Mouse (Mus musculus): ENCODE data around the gene Itgam. TPM values are rescaled to one million over a fixed set of nuclear protein-coding genes. Genes with fewer than 3 reads are reported as not detected.
"Not testable (repeated sequence)": the region's sequence is repeated elsewhere in the genome, so short reads cannot be mapped to it uniquely, and the experiment has no call there.

Itgam gene
- polyA plus RNA-seq, 1 experiment from 2014 or later = 0.74 TPM

DNA sequence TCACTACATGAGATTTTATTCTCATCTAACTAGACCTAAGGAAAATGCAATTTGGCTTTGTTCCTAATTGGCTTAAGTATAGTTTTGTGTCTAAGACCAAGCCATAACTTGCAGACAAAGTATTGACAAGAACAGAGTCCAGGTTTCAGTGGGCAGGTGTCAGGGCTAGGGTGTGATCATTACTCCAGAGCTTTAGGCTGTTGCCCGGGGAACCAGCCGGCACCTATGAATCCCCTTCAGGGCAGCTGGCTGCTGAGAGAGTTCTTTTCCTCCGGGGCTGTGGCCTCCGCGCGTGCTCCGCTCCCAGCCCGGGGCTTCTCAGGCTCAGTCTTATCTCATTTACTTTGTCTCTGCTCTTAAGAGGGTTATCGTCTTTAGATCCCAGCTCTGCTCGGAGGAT lies 92.5 kb downstream of the Itgam start:
- DNase-seq (no peak), ATAC-seq (ENCODE audit: insufficient read depth) (no peak)
- 39% methylated on average over 10 of the region's 10 CpGs for WGBS
- Histone ChIP-seq H3K27ac (ENCODE audit: low read depth) (no peak overlapping the region), H3K4me2 (no peak overlapping the region), H3K4me3 (ENCODE audit: low read depth, low read length) (no peak overlapping the region), H3K27me3 (ENCODE audit: insufficient read depth, low read length) (no peaks in the 10 kb centered on the region), H3K4me1 (ENCODE audit: insufficient read depth) (no peaks in the 10 kb centered on the region), H3K9ac (no peak overlapping the region), H3K9me3 (ENCODE audit: low read depth, low read length) (no peaks in the 10 kb centered on the region), H3K36me3 (ENCODE audit: insufficient read depth) (no peaks in the 10 kb centered on the region)
- no peak for TF ChIP-seq CTCF (IDR thresholded peaks at IDR 0.05; ENCODE audit: low read depth)

DNA sequence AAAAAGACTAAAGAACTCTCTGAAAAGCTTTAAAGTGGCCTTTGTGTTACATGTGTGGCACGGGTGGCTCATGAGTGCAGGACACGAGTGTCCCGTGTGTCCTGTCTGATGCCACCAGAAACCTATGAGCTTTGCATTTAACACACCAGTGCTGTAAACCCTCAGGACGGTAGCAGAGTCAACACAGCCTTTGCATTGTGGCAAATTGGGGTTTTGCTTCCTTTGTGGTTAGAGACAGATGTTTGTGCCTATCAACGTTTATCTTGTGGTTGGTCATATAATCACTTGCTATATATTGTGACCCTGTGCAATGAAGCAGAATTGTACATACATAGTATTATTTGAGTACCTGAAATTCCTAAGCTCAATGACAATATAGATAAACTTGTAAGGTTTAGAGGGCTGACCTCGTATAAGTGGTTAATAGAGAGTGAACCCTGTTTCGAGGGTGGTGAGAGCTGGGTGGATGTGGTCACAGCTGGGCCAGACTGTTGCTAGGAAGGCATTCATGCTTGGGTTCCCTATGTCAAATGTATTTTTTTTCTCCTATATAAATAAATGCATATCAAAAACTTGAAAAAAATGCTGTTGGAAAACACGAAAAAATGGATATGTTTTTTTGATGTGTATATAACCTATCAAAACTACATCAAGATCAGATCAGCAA lies 96.4 kb downstream of the Itgam start:
- ATAC-seq (ENCODE audit: insufficient read depth) = not testable (repeated sequence)

DNA sequence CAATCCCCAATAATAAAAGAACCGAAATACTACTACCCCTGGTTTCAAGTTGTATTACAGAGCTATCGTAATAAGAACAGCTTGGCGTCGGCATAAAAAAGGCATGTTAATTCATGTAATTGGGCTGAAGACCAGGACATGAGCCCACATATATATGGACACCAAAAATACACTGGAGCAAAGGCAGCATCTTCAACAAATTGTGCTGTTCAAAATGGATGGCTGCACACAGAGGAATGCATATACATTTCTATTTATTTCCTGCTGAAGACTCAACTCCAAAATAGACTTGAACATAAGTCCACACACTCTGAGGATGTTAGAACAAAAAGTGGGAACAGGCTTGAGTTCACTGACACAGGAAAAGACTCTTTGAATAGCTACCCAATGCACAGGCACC lies 101.6 kb downstream of the Itgam start:
- Histone ChIP-seq H3K4me1 (ENCODE audit: insufficient read depth) (no peaks in the 10 kb centered on the region), H3K4me2 (no peak overlapping the region), H3K27ac (ENCODE audit: low read depth) (no peak overlapping the region), H3K9me3 (ENCODE audit: low read depth, low read length) (no peaks in the 10 kb centered on the region), H3K4me3 (ENCODE audit: low read depth, low read length) (no peak overlapping the region), H3K9ac (no peak overlapping the region), H3K36me3 (ENCODE audit: insufficient read depth) (no peaks in the 10 kb centered on the region), H3K27me3 (ENCODE audit: insufficient read depth, low read length) (no peaks in the 10 kb centered on the region)
- WGBS = 92% methylated on average over 4 of the region's 4 CpGs
- DNase-seq (no peak), ATAC-seq (ENCODE audit: insufficient read depth) (no peak)
- TF ChIP-seq CTCF (IDR thresholded peaks at IDR 0.05; ENCODE audit: low read depth) = no peak

More for the DNA sequence above, 96.4 kb downstream of the Itgam start:
- H3K9me3 ChIP-seq (ENCODE audit: low read depth, low read length); H3K4me3 ChIP-seq (ENCODE audit: low read depth, low read length); H3K36me3 ChIP-seq (ENCODE audit: insufficient read depth); H3K4me2 ChIP-seq; H3K27me3 ChIP-seq (ENCODE audit: insufficient read depth, low read length); H3K4me1 ChIP-seq (ENCODE audit: insufficient read depth); DNase-seq; H3K9ac ChIP-seq; H3K27ac ChIP-seq (ENCODE audit: low read depth): not testable (repeated sequence)
- WGBS = 67% methylated on average over 8 of the region's 8 CpGs

DNA sequence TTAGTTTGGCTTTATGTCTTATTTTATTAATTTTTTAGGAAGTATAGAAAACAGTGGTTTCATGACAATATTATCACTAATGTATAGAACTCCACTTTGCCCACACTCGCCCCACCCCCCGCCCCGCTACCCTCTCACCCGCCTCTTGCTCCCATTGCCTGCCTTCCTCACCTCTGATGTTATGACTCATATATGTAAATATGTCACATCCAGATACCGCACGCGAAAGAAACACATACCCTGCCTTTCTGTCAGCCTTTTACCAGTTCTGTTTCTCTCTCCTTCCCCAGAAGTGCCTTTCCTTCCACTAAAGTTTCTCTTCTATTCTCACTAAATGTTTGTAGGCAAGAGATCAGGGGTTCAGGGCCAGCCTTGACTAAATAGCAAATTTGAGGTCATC lies 104.0 kb downstream of the Itgam start:
- Histone ChIP-seq H3K4me2 (no peak overlapping the region), H3K9me3 (ENCODE audit: low read depth, low read length) (no peaks in the 10 kb centered on the region), H3K27me3 (ENCODE audit: insufficient read depth, low read length) (no peaks in the 10 kb centered on the region), H3K27ac (ENCODE audit: low read depth) (no peak overlapping the region), H3K9ac (no peak overlapping the region), H3K4me3 (ENCODE audit: low read depth, low read length) (no peak overlapping the region), H3K4me1 (ENCODE audit: insufficient read depth) (no peaks in the 10 kb centered on the region), H3K36me3 (ENCODE audit: insufficient read depth) (no peaks in the 10 kb centered on the region)
- ATAC-seq (ENCODE audit: insufficient read depth) (no peak), DNase-seq (no peak)
- WGBS = 62% methylated on average over 7 of the region's 7 CpGs
- no peak for TF ChIP-seq CTCF (IDR thresholded peaks at IDR 0.05; ENCODE audit: low read depth)

Other genes starting within 250 kb of the Itgam start
- gene Stx4a, start 238.3 kb upstream of the Itgam start, polyA plus RNA-seq (2014; fragmentation: Nextera tagmentation; extraction: Ambion mirVana) = 19.7 and 21.8 TPM in 2 replicates
- 2.0 and 2.8 TPM in 2 replicates for gene Stx1b, start 238.1 kb upstream of the Itgam start, polyA plus RNA-seq (2014; fragmentation: Nextera tagmentation; extraction: Ambion mirVana)
- 16.7 and 17.4 TPM in 2 replicates for gene Zfp646, start 186.4 kb upstream of the Itgam start, polyA plus RNA-seq (2014; fragmentation: Nextera tagmentation; extraction: Ambion mirVana)
- 16.6 and 19.4 TPM in 2 replicates for gene Zfp668, start 185.8 kb upstream of the Itgam start, polyA plus RNA-seq (2014; fragmentation: Nextera tagmentation; extraction: Ambion mirVana)
- 0.65 and 0.95 TPM in 2 replicates for gene Prss53, start 171.7 kb upstream of the Itgam start, polyA plus RNA-seq (2014; fragmentation: Nextera tagmentation; extraction: Ambion mirVana)
- not detected in 2 replicates for gene Gm21974, start 167.2 kb upstream of the Itgam start, polyA plus RNA-seq (2014; fragmentation: Nextera tagmentation; extraction: Ambion mirVana)
- gene Vkorc1, start 167.0 kb upstream of the Itgam start, polyA plus RNA-seq (2014; fragmentation: Nextera tagmentation; extraction: Ambion mirVana) = 127 and 129 TPM in 2 replicates
- gene Bckdk, start 158.6 kb upstream of the Itgam start, polyA plus RNA-seq (2014; fragmentation: Nextera tagmentation; extraction: Ambion mirVana) = 152 and 169 TPM in 2 replicates
- 39.5 and 42.8 TPM in 2 replicates for gene Kat8, start 150.1 kb upstream of the Itgam start, polyA plus RNA-seq (2014; fragmentation: Nextera tagmentation; extraction: Ambion mirVana)
- gene Prss8, start 132.5 kb upstream of the Itgam start, polyA plus RNA-seq (2014; fragmentation: Nextera tagmentation; extraction: Ambion mirVana) = 48.8 and 51.7 TPM in 2 replicates
- gene Prss36, start 115.9 kb upstream of the Itgam start, polyA plus RNA-seq (2014; fragmentation: Nextera tagmentation; extraction: Ambion mirVana) = 9.2 and 9.7 TPM in 2 replicates
- 54.6 and 57.9 TPM in 2 replicates for gene Fus, start 95.2 kb upstream of the Itgam start, polyA plus RNA-seq (2014; fragmentation: Nextera tagmentation; extraction: Ambion mirVana)
- 22.1 and 26.8 TPM in 2 replicates for gene Pycard, start 68.8 kb upstream of the Itgam start, polyA plus RNA-seq (2014; fragmentation: Nextera tagmentation; extraction: Ambion mirVana)
- not detected in 2 replicates for gene Trim72, start 58.7 kb upstream of the Itgam start, polyA plus RNA-seq (2014; fragmentation: Nextera tagmentation; extraction: Ambion mirVana)
- gene Gm49368, start within 50 bp of the Itgam start, polyA plus RNA-seq (2014; fragmentation: Nextera tagmentation; extraction: Ambion mirVana) = not detected in 2 replicates
- 0.11 and 0.12 TPM in 2 replicates for gene Itgax, start 66.9 kb downstream of the Itgam start, polyA plus RNA-seq (2014; fragmentation: Nextera tagmentation; extraction: Ambion mirVana)
- not detected in 2 replicates for gene Itgad, start 91.7 kb downstream of the Itgam start, polyA plus RNA-seq (2014; fragmentation: Nextera tagmentation; extraction: Ambion mirVana)
- gene Cox6a2, start 143.7 kb downstream of the Itgam start, polyA plus RNA-seq (2014; fragmentation: Nextera tagmentation; extraction: Ambion mirVana) = 0.29 and 7.4 TPM in 2 replicates
- 19.2 and 22.0 TPM in 2 replicates for gene Armc5, start 174.7 kb downstream of the Itgam start, polyA plus RNA-seq (2014; fragmentation: Nextera tagmentation; extraction: Ambion mirVana)
- 8.2 and 10.5 TPM in 2 replicates for gene 9130023H24Rik, start 175.4 kb downstream of the Itgam start, polyA plus RNA-seq (2014; fragmentation: Nextera tagmentation; extraction: Ambion mirVana)
- gene Tgfb1i1, start 184.2 kb downstream of the Itgam start, polyA plus RNA-seq (2014; fragmentation: Nextera tagmentation; extraction: Ambion mirVana) = 141 and 150 TPM in 2 replicates
- gene Slc5a2, start 203.0 kb downstream of the Itgam start, polyA plus RNA-seq (2014; fragmentation: Nextera tagmentation; extraction: Ambion mirVana) = 0.37 TPM in 1 of 2 replicates, not detected in the other
- 38.6 and 40.4 TPM in 2 replicates for gene BC017158, start 235.5 kb downstream of the Itgam start, polyA plus RNA-seq (2014; fragmentation: Nextera tagmentation; extraction: Ambion mirVana)

Measured in lung, embryonic 14.5 days (tissue).